Mouse (Mus musculus): Measurements from ENCODE around the gene Scaf4. TPM values are rescaled to one million over a fixed set of nuclear protein-coding genes. Genes with fewer than 3 reads are reported as not detected.
"Not testable (repeated sequence)": the region's sequence is repeated elsewhere in the genome, so short reads cannot be mapped to it uniquely, and the experiment has no call there.

The Scaf4 gene
- polyA plus RNA-seq, 1 experiment from 2014 or later = 42.8 TPM

GRCm38 (mm10) chr16:90234617-90235016 is 49.7 kb downstream of the Scaf4 start:
- TF ChIP-seq CTCF (IDR thresholded peaks at IDR 0.05; ENCODE audit: low read depth) = no peak
- Histone ChIP-seq H3K27ac (ENCODE audit: low read depth) (no peak overlapping the region), H3K36me3 (ENCODE audit: insufficient read depth) (peaks cover 50% of the 10 kb centered on the region)

GRCm38 (mm10) chr16:90233702-90234101 is 50.6 kb downstream of the Scaf4 start:
- H3K36me3 ChIP-seq (ENCODE audit: insufficient read depth) = peaks cover 48% of the 10 kb centered on the region
- no peaks in the 10 kb centered on the region for H3K4me1 ChIP-seq (ENCODE audit: insufficient read depth)
- H3K4me2 ChIP-seq = no peak overlapping the region
- no peak overlapping the region for H3K4me3 ChIP-seq (ENCODE audit: low read depth, low read length)
- ATAC-seq (ENCODE audit: insufficient read depth) (no peak), DNase-seq (no peak)
- no peak overlapping the region for H3K9ac ChIP-seq
- no peaks in the 10 kb centered on the region for H3K9me3 ChIP-seq (ENCODE audit: low read depth, low read length)
- TF ChIP-seq CTCF (IDR thresholded peaks at IDR 0.05; ENCODE audit: low read depth) = no peak
- H3K27ac ChIP-seq (ENCODE audit: low read depth) = no peak overlapping the region
- H3K27me3 ChIP-seq (ENCODE audit: insufficient read depth, low read length) = no peaks in the 10 kb centered on the region
- 89% methylated on average over 10 of the region's 10 CpGs for WGBS

More at GRCm38 (mm10) chr16:90234617-90235016, 49.7 kb downstream of the Scaf4 start:
- DNase-seq (peak; percentile 14), ATAC-seq (ENCODE audit: insufficient read depth) (no peak)
- 46% methylated on average over 6 of the region's 6 CpGs for WGBS
- Histone ChIP-seq H3K4me2 (no peak overlapping the region), H3K4me1 (ENCODE audit: insufficient read depth) (no peaks in the 10 kb centered on the region), H3K9ac (no peak overlapping the region), H3K27me3 (ENCODE audit: insufficient read depth, low read length) (no peaks in the 10 kb centered on the region), H3K9me3 (ENCODE audit: low read depth, low read length) (no peaks in the 10 kb centered on the region), H3K4me3 (ENCODE audit: low read depth, low read length) (no peak overlapping the region)

- no peak for DNase-seq
- H3K27ac ChIP-seq (ENCODE audit: low read depth) = no peak overlapping the region
- no peaks in the 10 kb centered on the region for H3K9me3 ChIP-seq (ENCODE audit: low read depth, low read length)
- no peak for TF ChIP-seq CTCF (IDR thresholded peaks at IDR 0.05; ENCODE audit: low read depth)
- H3K4me3 ChIP-seq (ENCODE audit: low read depth, low read length) = no peak overlapping the region
- H3K27me3 ChIP-seq (ENCODE audit: insufficient read depth, low read length) = no peaks in the 10 kb centered on the region
- H3K4me2 ChIP-seq = no peak overlapping the region
- ATAC-seq (ENCODE audit: insufficient read depth) = no peak
- no peaks in the 10 kb centered on the region for H3K4me1 ChIP-seq (ENCODE audit: insufficient read depth)
- H3K9ac ChIP-seq = no peak overlapping the region
- 85% methylated on average over 7 of the region's 7 CpGs for WGBS
- H3K36me3 ChIP-seq (ENCODE audit: insufficient read depth) = peaks cover 41% of the 10 kb centered on the region
Observed at GRCm38 (mm10) chr16:90231302-90231701, 53.0 kb downstream of the Scaf4 start.

GRCm38 (mm10) chr16:90229897-90230296 is 54.4 kb downstream of the Scaf4 start:
- Histone ChIP-seq H3K27ac (ENCODE audit: low read depth) (no peak overlapping the region), H3K36me3 (ENCODE audit: insufficient read depth) (peaks cover 53% of the 10 kb centered on the region), H3K4me3 (ENCODE audit: low read depth, low read length) (no peak overlapping the region), H3K4me2 (no peak overlapping the region), H3K4me1 (ENCODE audit: insufficient read depth) (no peaks in the 10 kb centered on the region), H3K27me3 (ENCODE audit: insufficient read depth, low read length) (no peaks in the 10 kb centered on the region), H3K9me3 (ENCODE audit: low read depth, low read length) (no peaks in the 10 kb centered on the region), H3K9ac (no peak overlapping the region)
- WGBS = 89% methylated on average over 6 of the region's 6 CpGs
- no peak for ATAC-seq (ENCODE audit: insufficient read depth)
- no peak for TF ChIP-seq CTCF (IDR thresholded peaks at IDR 0.05; ENCODE audit: low read depth)
- no peak for DNase-seq

- H3K4me1 ChIP-seq (ENCODE audit: insufficient read depth) = peaks cover 6% of the 10 kb centered on the region
- ATAC-seq (ENCODE audit: insufficient read depth) = no peak
- peak overlapping the region; percentile 96 for H3K9ac ChIP-seq
- TF ChIP-seq CTCF (IDR thresholded peaks at IDR 0.05; ENCODE audit: low read depth) = no peak
- H3K4me2 ChIP-seq = peak overlapping the region; percentile 91
- H3K27ac ChIP-seq (ENCODE audit: low read depth) = peak overlapping the region; percentile 94
- DNase-seq = peak; percentile 46
- H3K4me3 ChIP-seq (ENCODE audit: low read depth, low read length) = peak overlapping the region; percentile 95
- WGBS = 1% methylated on average over 20 of the region's 20 CpGs
- peaks cover 33% of the 10 kb centered on the region for H3K36me3 ChIP-seq (ENCODE audit: insufficient read depth)
- no peaks in the 10 kb centered on the region for H3K9me3 ChIP-seq (ENCODE audit: low read depth, low read length)
- H3K27me3 ChIP-seq (ENCODE audit: insufficient read depth, low read length) = no peaks in the 10 kb centered on the region
Observed at GRCm38 (mm10) chr16:90221441-90222070, 62.7 kb downstream of the Scaf4 start.

GRCm38 (mm10) chr16:90220892-90221431 is 63.3 kb downstream of the Scaf4 start:
- peak overlapping the region; percentile 96 for H3K9ac ChIP-seq
- DNase-seq = peak; percentile 53
- peak overlapping the region; percentile 94 for H3K27ac ChIP-seq (ENCODE audit: low read depth)
- under 1% methylated on average over 45 of the region's 52 CpGs for WGBS
- no peaks in the 10 kb centered on the region for H3K9me3 ChIP-seq (ENCODE audit: low read depth, low read length)
- peak overlapping the region; percentile 91 for H3K4me2 ChIP-seq
- H3K4me1 ChIP-seq (ENCODE audit: insufficient read depth) = peaks cover 6% of the 10 kb centered on the region
- H3K36me3 ChIP-seq (ENCODE audit: insufficient read depth) = peaks cover 28% of the 10 kb centered on the region
- H3K4me3 ChIP-seq (ENCODE audit: low read depth, low read length) = peak overlapping the region; percentile 95
- H3K27me3 ChIP-seq (ENCODE audit: insufficient read depth, low read length) = no peaks in the 10 kb centered on the region
- ATAC-seq (ENCODE audit: insufficient read depth) = peak; percentile 79
- no peak for TF ChIP-seq CTCF (IDR thresholded peaks at IDR 0.05; ENCODE audit: low read depth)

- ATAC-seq (ENCODE audit: insufficient read depth) (peak; percentile 95), DNase-seq (peak; percentile 98)
- Histone ChIP-seq H3K27me3 (ENCODE audit: insufficient read depth, low read length) (no peaks in the 10 kb centered on the region), H3K4me1 (ENCODE audit: insufficient read depth) (peaks cover 6% of the 10 kb centered on the region), H3K4me3 (ENCODE audit: low read depth, low read length) (peak within 1 kb of the TSS; percentile 95), H3K9me3 (ENCODE audit: low read depth, low read length) (no peaks in the 10 kb centered on the region), H3K4me2 (peak within 1 kb of the TSS; percentile 91), H3K36me3 (ENCODE audit: insufficient read depth) (peaks cover 21% of the 10 kb centered on the region), H3K27ac (ENCODE audit: low read depth) (peak within 1 kb of the TSS; percentile 94), H3K9ac (peak within 1 kb of the TSS; percentile 96)
- TF ChIP-seq CTCF (IDR thresholded peaks at IDR 0.05; ENCODE audit: low read depth) = no peak
- 2% methylated on average over 63 of the region's 63 CpGs for WGBS
Observed at GRCm38 (mm10) chr16:90220026-90220891, 64.0 kb downstream of the Scaf4 start, which contains the start of gene Sod1. TSS of gene Sod1 (plus strand) at chr16:90220754.

- not testable (repeated sequence) for H3K27ac ChIP-seq (ENCODE audit: low read depth); H3K4me1 ChIP-seq (ENCODE audit: insufficient read depth); H3K4me3 ChIP-seq (ENCODE audit: low read depth, low read length); H3K9ac ChIP-seq; H3K4me2 ChIP-seq; ATAC-seq (ENCODE audit: insufficient read depth); H3K9me3 ChIP-seq (ENCODE audit: low read depth, low read length); H3K27me3 ChIP-seq (ENCODE audit: insufficient read depth, low read length); DNase-seq
- 65% methylated on average over 4 of the region's 4 CpGs for WGBS
- peaks cover 12% of the 10 kb centered on the region for H3K36me3 ChIP-seq (ENCODE audit: insufficient read depth)
Observed at GRCm38 (mm10) chr16:90219445-90219844, 64.9 kb downstream of the Scaf4 start.
